Mouse (Mus musculus) urinary bladder, adult 18-20 months (tissue): ENCODE measurements at regions not wholly inside any gene's neighbourhood (a gene's known extent, or its start where the extent isn't known, plus 50 kb on each side); places are given as distances from the start of the nearest gene placed in this dataset.

Source experiments
- DNase-seq, 2 experiments: peaks; one replicate each; pipeline ENCODE4 v3.0.0; 2022; ENCODE audit warnings: low spot score in 2 of 2, mixed read lengths in 2 of 2

DNA sequence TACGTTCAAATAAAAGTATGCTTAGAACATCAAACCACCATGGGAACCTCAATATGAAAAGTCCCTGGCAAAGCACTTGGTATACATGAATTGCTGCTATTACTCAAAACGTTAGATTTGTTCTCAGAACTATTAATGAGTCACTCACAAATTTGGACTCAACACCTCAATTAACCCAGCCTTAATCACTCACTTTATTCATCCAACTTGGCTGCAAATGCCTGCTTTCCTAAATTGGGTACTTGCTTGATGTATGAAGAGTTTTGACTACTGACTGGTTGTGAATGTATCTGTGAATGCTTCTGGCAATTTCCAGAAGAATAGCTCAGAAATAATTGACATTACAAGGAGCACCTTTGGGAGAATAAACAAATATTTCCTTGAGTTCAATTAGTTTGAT lies 308.6 kb downstream of the Arl4a start:
- DNase-seq, result no peak

DNA sequence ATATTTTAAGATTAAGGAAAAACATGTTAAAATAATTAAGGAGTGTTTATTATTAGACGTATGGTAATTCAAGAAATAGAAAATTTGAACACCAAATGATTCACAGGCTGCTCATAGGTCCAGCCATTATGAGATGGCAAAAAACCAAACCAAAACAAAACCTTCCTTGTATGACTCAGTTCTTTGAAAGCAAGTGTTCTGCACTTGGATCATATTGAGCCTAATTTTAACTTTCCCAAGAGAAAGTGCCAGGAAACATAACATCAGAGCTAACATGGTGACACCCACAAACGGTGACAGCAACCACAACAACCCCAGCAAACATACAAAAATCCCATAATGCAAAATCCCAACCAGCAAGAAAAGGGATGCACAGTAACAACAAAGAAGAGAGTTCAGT lies 313.7 kb downstream of the Arl4a start:
- no peak for DNase-seq

DNA sequence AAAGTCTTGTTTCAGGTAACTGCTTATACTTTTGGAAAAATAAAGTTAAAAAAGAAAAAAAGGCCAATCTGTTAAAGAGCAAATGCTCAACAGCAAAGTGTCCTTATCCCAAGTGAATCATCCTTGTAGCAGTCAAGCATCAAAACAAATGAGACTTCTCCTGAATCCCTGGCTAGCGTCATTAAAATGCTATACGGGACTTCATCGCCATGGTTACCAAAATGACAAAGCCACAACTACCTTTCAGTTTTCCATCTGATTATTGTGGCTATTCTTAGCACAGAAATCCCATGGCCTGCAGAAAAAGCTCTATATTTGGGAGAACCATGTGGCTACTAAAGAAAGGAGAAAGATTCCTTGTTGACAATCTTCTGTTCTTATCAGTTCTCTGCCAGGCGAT lies 322.7 kb downstream of the Arl4a start:
- DNase-seq, result no peak

DNA sequence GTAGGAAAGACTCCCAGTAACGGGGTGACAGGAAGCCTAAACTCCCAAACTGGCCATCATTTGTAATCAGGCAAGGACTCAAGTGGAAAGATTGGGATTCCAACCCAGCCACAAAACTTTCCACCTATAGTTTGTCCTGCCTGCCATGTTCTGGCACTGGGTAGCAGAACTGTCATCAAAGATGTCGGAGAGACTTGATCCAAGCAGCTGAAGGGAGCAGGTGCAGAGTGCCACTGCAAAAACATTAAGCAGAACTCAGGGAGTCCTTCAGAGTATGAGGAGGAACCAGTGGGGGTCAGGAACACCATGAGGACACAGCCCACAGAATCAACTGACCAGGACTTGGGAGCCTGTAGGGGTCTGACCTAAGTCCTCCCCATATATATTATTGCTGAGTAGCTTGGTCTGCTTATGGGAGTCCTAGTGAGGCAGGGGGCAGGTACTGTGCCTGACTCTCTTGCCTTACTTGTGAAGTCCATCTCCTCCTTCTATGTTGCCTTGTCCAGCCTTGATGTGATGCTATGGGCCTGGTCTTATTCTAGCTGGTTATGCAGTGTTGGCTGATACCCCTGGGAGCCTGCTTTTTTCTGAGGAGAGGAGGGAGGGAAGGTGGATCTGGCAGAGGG lies 323.5 kb downstream of the Arl4a start:
- no peak for DNase-seq

DNA sequence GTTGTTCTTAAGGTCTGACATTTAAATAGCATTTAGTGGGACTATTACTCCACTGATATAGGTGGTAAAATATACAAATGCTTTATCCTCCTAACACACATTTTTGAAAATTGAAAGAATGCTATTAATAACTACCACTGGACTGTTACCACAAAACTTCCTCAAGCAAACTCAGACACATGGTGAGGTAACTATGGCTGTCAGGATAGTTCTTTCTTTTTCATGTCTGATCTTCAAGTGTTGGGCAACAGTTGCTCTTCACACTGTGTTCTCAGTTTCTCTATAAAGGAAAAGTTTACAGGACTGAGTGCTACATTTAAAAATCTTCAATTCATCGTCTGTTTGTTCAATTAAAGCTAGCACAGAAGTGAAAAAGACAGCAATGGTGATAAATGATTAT lies 326.0 kb downstream of the Arl4a start:
- no peak for DNase-seq

DNA sequence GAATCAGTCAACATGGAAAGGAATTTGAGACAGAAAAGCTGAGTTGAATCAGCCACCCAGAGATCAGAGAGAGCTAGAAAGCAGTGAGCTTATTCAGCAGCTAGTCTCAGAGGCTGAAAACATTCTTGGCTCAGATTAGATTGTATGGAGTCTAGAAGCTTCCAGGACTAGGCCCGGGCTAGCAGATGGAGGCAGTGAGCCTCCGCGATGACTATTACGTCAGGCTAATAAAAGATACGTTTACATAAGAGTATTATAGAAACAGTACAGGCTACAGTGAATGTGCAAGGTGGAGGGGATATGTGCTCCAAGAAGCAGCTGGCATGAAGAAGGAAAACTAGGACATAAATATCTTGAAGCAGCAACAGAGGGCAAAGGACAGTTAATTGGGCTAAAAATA lies 328.0 kb downstream of the Arl4a start:
- no peak for DNase-seq

DNA sequence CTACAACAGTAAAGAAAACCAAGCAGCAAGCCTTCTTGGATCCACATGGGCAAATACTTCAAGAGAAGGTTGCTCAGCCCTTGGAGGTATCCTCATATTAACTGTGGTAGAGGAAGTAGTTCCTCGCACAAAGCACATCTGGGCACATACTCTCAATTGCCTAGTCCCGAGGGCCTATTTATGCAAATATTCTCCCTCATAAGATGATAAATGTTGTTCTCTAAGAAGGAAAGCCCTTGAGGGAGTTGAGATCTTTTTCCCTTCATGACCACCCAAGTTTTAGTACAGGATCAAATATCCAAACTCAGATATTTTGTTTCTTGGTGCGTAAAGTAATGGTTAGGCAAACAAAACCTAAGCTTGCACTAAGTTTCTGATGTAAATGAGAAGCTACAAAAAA lies 340.6 kb downstream of the Arl4a start:
- no peak for DNase-seq

DNA sequence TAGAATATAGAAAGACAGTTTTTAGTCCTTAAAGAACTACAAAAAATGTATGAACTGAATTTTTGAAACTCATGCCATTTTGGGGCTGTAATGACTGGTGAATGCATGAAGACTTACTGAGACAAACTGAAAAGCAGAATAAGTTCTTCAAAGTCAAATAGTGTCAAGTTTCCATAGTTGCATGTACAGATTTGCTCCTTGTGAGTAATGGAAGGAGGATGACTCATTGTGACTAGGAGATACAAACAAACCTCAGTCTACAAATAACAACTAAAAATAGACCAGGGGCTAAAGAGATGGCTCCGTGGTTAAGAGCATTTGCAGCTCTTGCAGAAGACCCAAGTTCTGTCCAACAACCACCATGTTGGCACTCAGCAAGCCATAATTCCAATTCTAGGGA lies 342.5 kb downstream of the Arl4a start:
- DNase-seq, result no peak

DNA sequence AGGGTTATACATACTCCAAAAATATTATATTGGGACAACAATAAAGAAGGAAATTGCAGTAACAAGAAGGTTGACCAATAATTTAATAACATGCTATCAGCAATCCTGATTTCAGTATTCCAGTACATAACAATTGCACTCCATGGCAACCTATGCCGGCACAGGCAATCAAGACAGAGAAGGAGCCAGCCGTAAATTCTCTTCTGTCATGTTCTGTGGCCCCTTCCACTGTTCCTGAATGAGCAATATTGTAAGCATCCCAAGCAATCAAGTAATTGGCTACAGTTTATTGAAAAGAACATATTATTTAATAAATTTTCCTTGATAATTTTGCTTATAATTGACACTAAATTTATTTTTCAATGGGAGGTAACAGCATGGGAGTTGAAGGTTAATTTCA lies 345.8 kb downstream of the Arl4a start:
- no peak for DNase-seq

DNA sequence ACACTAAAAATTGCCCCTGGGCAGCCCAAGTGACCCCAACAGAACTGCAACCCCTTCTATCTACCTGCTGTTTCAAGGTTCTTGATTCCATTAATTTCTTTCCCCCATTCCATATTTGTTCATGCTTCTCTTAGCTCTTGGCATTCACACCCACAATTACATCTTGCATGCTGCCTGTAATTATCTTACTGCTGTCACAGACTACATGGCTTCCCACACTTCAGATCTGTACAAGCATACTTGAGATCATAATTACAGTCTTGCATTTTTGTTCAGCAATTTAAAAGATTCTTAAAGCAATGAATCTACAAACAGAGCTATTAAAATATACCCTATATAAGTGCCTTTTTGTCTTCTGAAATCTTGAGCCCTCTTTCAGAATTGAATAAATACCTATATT lies 352.4 kb downstream of the Arl4a start:
- DNase-seq, result no peak

DNA sequence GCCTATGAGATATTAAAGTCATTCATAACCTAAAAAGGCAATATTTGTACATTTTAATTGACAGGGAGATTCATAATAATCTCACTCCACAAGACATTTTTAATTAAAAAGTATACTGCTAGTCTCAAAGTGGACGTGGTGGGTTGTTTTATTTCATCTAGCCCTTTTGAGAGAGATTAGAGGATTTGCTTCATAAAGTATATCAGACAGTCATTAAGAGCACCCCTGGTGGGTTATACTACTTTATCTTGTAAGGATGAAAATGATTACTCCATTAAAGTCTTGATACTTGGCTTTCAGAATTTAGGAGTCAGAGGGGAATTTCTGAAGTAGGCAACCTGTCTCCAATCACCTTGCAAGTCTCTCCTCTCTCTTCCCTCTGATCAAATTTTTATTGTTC lies 355.7 kb downstream of the Arl4a start:
- DNase-seq, result no peak

DNA sequence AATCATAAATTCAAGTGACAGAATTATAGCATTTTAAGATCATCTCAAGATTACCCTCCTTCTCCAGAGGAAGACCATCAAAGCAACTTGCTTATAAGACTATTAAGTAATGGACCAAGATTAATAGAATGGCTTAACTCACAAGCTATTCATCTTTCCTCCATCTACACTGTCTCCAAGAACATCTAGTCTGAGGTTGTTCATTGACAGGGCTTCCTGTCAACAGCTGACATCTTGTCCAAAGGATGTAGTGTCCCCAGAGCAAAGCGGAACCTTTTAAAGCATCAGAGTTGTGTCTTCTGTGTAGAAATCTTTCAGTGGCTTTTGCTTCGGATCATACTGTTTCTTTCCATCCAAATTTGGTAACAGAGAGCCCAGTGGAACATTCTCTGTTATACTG lies 362.2 kb downstream of the Arl4a start:
- no peak for DNase-seq

DNA sequence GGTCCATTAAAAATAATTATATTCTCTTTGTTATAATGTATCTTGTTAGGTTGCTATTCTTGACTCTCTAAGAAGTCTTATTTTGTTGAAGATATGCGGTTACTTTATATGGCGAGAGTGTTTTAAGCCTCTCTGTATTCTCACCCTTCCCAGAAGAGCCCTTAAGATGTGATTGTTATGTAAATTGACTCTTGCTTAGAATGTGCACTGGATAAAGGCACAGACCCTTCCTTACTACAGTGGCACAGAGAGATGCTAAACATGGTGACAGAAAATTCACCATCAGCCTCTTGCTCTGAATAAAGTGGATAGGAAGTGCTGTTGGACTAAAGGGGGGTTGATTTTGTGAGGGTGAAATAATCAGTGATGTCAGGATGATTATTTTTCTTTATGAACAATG lies 370.1 kb downstream of the Arl4a start:
- no peak for DNase-seq

DNA sequence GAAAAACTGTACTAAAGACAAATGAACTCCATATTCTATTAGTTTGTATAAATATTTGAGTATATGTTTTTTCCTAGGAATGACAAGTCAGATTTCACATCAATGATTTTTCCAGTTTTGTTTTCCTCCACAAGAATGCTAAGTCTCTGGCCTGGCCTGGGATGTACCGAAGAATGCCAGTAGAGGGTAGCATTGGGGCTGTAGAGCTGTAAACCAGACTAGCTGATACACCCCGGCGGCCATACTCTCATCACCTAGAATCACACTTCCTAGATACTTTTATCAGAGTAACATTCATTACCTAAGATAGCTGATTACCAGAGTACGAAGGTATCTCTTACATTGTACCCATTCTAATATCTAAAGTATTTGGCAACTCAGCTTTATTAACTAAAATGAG lies 372.4 kb downstream of the Arl4a start:
- DNase-seq, result peak; percentile 2 to 42

DNA sequence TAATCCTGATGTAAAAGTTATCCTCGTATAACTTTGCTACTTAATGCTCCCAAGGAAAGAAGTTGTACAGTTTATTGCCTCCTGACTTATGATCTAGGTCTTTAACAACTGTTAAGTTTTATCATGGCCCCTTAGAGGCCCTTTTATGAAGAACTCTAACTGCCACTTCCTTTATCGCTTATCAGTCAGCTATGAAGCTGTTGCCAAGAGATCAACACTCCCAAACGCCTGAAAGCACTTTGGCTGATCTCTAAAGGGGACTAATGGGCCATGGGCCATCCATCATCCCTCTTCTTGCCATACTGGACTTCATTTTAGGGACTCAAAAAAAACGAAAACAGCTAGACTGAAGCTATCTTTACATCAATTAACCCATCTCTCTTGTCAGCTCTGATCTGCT lies 377.4 kb downstream of the Arl4a start:
- DNase-seq, result no peak

DNA sequence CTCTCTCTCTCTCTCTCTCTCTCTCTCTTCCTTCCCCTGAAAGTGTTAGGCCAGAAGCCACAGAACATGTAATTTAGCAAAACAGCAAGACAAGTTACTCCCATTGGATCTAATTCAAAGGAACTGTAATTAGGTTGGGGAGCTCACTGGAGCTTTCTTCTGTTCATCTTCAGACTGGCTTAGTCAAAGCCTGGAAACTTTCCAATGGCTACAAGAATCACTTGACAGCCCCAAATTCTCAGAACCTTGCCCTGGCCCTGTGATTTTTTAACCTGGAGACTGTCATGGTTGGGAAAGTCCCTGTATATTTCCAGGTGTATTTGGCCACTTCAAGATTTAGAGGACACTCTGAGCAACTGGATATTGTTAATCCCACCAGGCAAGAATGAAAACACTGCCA lies 381.2 kb downstream of the Arl4a start:
- DNase-seq, result no peak

DNA sequence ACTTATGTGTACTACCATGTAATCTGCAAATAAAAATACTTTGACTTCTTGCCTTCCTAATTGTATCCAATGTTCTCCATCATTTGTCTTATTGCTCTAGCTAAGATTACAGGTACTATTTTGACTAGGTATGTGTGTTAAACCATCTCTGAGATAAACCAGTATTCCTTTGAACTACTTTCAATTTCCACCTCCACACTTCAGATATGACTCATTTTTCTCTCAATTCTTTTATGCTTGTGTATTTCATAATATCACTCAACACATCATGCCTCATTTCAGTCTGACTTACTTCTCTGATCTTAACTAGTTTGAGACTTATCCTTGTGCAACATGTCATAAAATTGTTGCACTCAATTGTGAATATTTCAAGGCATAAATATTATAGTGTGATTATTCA lies 388.9 kb downstream of the Arl4a start:
- DNase-seq, result no peak

DNA sequence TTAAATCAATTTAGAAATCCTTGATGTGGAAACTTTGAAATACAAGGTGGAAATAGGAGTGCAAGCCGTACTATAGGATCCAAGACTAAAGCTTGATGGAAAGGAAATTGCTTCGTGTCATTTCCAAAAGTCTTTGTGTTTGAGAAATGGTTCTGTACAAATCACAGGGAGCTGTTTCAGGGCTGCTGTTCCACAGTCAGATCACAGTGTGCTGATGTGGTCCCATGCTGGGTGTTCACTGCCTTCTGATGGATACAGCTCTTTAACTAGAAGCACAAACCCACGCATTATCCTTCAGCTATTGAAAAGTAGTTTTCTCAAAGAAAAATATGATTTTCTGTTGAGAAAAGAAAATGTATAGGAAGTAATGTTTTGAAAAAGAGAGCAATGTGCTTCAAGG lies 391.3 kb downstream of the Arl4a start:
- DNase-seq, result no peak

DNA sequence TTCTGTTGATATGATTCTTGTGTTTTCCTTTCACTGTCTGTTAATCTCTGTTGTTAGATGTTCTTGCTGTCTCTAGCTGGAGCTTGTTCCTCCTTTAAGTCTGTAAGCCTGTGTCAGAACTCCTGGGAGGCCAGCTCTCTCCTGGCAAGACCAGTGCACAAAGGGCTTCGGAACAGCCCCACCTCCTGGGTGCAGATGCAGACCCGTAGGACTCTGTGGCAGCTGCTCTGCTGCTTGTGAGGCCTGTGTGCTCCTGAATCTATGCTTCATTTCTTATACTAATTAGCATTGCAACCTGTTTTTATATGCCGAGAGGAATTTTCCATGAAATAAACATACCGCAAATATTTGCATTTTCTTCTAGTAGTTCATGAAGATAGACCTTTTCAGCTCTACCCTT lies 392.2 kb downstream of the Arl4a start:
- DNase-seq, result no peak

DNA sequence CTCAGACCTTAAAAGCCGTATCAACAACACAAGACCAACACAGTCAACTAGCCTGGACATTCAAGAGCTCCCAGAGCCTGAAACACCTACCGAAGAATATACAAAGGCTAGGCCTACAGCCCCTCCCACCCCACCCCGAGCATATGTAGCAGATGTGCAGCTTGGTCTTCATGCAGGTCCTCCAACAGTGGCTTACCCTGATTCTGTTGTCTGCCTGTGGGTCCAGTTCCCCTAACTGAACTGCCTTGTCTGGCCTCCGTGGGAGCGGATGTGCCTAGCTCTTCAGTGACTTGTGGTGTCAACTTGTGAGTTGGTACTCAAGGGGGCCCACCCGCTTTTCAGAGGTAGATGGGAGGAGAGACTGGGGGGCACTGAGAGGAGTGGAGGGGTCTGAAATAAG lies 398.6 kb downstream of the Arl4a start:
- no peak for DNase-seq

DNA sequence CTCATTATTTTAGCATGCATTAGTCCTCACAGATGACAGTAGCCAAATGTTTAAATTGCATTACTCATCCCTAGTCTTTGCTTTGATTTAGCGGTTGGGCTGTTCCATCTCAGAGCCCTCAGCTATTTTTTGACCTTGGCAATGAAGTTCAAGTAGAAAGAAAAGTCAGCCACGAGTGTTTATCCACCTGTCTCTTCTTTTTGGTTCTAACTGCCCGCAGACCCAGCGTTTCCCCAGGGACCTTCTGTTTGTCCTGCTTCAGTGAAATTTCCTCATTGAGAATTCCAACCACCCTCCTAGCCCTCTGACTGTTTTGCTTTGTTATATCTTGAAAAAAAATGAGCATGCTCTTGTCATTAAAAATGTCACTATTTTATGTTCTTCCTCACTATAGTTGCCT lies 403.5 kb downstream of the Arl4a start:
- DNase-seq, result no peak

DNA sequence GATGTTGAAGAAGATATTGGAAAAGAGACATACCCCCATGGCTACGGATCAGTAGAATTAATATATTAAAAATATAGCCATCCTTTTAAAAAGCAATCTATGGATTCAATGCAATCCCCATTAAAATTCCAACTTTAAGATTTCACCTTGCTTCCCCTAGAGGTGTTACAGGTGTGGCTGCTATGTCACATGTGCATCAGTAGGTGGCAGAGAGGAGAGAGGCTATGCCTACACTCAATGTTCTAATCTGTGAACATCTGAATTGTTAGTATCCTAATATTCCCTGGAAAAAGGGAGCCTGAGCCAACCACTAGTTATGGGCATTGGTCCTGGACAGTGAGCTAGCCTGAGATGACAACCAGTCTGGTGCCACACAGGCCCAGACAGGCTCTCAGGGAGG lies 416.6 kb downstream of the Arl4a start:
- no peak for DNase-seq

DNA sequence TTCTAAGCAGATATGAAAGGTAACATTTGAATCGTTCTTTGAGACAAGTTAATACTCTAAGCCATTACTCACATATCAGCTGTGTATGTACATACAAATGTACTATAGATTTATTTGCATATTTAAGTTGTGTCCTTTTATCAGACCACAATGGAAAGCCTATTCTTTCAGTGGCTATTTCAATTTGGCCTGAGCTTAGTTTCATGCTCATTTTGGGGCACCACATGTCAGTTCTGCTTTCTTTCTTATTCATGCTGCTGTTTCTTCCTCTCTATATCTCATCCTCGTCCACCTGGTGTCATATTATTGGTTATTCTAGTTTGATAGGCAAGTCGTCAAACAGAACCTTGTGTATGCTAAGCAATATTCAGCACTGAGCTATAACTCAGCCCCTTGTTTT lies 432.5 kb downstream of the Arl4a start:
- DNase-seq, result no peak

DNA sequence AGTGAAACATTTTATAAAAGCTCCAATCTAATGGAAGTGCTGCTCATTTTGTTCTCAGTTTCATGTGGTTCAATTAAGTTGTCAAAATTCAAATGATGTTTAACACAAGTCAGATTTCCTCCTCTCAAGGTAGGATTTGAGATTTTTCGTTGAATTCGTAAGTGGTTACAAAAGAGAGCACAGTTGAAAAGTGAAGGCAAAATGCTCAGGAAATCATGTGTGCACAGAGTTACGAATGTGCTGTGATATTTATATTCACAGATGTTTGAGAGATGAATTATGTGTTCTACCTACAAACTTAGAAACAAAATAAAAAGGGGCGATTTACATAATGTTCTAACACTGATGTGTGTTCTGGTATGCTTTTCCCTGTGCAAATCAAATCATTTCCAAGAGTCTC lies 433.1 kb downstream of the Arl4a start:
- DNase-seq, result no peak

DNA sequence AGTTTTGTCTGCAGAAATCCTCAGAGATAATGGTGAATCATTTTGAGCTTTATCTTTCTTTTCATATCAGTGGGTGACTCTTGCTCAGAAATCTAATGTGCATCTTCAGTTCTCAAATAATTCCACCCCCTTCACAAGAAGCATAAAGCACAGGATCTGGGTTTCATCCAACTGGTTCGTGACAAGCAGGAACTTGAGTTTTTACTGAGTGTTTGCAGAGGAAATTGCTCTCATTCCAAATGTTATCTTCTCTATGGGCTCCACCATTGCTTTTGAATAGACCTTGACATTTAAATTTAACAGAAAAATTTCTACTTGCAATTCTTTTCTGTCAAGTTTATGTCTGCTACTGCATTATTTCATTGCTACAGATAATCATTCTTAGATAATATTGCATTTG lies 443.1 kb downstream of the Arl4a start:
- DNase-seq, result no peak
